Comparison of ENCODE assay signal across 9 mouse cellular contexts in genomic region chr10:59901463-59901862, GRCm38 (mm10). TPM values are rescaled to one million over a fixed set of nuclear protein-coding genes. Genes with fewer than 3 reads are reported as not detected.
DNase-seq lines count a peak whose midpoint lies in the region; ATAC-seq lines count a peak whose summit lies in the region.
"Had no signal": no experiment of that assay in that cellular context is flagged by ENCODE, and none has a peak within 500 bp of the region (broad histone marks: within the 10 kb centered on the region; RNA-seq: fewer than 3 reads in every experiment).

No protein-coding gene starts in this region.

- no peak overlapping the region for H3K4me2 ChIP-seq in lung, embryonic 16.5 days (ENCODE audit: low read depth, low read length)
- H3K4me2 ChIP-seq in embryonic facial prominence, embryonic 13.5 days, result no peak overlapping the region
- H3K4me2 ChIP-seq in hindbrain, embryonic 12.5 days (replicated peaks), result no peak overlapping the region
- no peak overlapping the region for H3K4me2 ChIP-seq in midbrain, embryonic 14.5 days (ENCODE audit: low read length)

- peak overlapping the region; percentile 24; the same call in 1 of the 2 replicates for H3K27ac ChIP-seq in lung, embryonic 16.5 days (ENCODE audit: low read length)
- 0 out of 2 replicates have a peak overlapping the region, but pooled peaks have one; percentile 66 for H3K27ac ChIP-seq in embryonic facial prominence, embryonic 13.5 days
- H3K27ac ChIP-seq in hindbrain, embryonic 12.5 days, result peak overlapping the region; percentile 99
- peak overlapping the region; percentile 99 for H3K27ac ChIP-seq in midbrain, embryonic 14.5 days (replicated peaks; ENCODE audit: low read depth, low read length)

- H3K27me3 ChIP-seq in lung, embryonic 16.5 days (ENCODE audit: control insufficient read depth, insufficient read depth, low read depth, low read length), result no peaks in the 10 kb centered on the region
- H3K27me3 ChIP-seq in embryonic facial prominence, embryonic 13.5 days, result no peaks in the 10 kb centered on the region
- H3K27me3 ChIP-seq in hindbrain, embryonic 12.5 days, result no peaks in the 10 kb centered on the region
- no peaks in the 10 kb centered on the region for H3K27me3 ChIP-seq in midbrain, embryonic 14.5 days (ENCODE audit: control insufficient read depth, insufficient read depth, low read length)

- H3K4me1 ChIP-seq in lung, embryonic 16.5 days (replicated peaks; ENCODE audit: control insufficient read depth, insufficient read depth, low read length), result peaks cover 52% of the 10 kb centered on the region
- peaks cover 69% of the 10 kb centered on the region for H3K4me1 ChIP-seq in embryonic facial prominence, embryonic 13.5 days
- H3K4me1 ChIP-seq in hindbrain, embryonic 12.5 days, result peaks cover 74% of the 10 kb centered on the region
- H3K4me1 ChIP-seq in midbrain, embryonic 14.5 days (ENCODE audit: control insufficient read depth, insufficient read depth, low read length), result peaks cover 57% of the 10 kb centered on the region

- peaks cover 13% of the 10 kb centered on the region for H3K36me3 ChIP-seq in lung, embryonic 16.5 days (ENCODE audit: control insufficient read depth, insufficient read depth, low read length)
- peaks cover 19% of the 10 kb centered on the region for H3K36me3 ChIP-seq in embryonic facial prominence, embryonic 13.5 days
- H3K36me3 ChIP-seq in hindbrain, embryonic 12.5 days, result 0 out of 2 replicates have a peak, but pooled peaks cover 1% of the 10 kb centered on the region
- H3K36me3 ChIP-seq in midbrain, embryonic 14.5 days (ENCODE audit: control insufficient read depth, insufficient read depth, low read length), result peaks cover 4% of the 10 kb centered on the region; the same call in 1 of the 2 replicates

- no peaks in the 10 kb centered on the region for H3K9me3 ChIP-seq in lung, embryonic 16.5 days (ENCODE audit: control insufficient read depth, low read length)
- no peaks in the 10 kb centered on the region for H3K9me3 ChIP-seq in embryonic facial prominence, embryonic 13.5 days
- H3K9me3 ChIP-seq in hindbrain, embryonic 12.5 days (replicated peaks), result no peaks in the 10 kb centered on the region
- no peaks in the 10 kb centered on the region for H3K9me3 ChIP-seq in midbrain, embryonic 14.5 days (ENCODE audit: control insufficient read depth, low read length)

- 79% methylated on average over 1 of the region's 1 CpGs for WGBS in lung, embryonic 16.5 days
- 74% methylated on average over 1 of the region's 1 CpGs for WGBS in embryonic facial prominence, embryonic 13.5 days
- 100% methylated on average over 1 of the region's 1 CpGs for WGBS in hindbrain, embryonic 12.5 days
- 73% methylated on average over 1 of the region's 1 CpGs for WGBS in midbrain, embryonic 14.5 days

- H3K4me3 ChIP-seq in lung, embryonic 16.5 days (ENCODE audit: low read length), result no peak overlapping the region
- H3K4me3 ChIP-seq in embryonic facial prominence, embryonic 13.5 days, result no peak overlapping the region
- H3K4me3 ChIP-seq in hindbrain, embryonic 12.5 days, result no peak overlapping the region
- H3K4me3 ChIP-seq in midbrain, embryonic 14.5 days (replicated peaks; ENCODE audit: low read depth, low read length), result no peak overlapping the region
- H3K4me3 ChIP-seq: erythroblast, embryonic 14.5 days had no signal

- no peak for DNase-seq in lung, postnatal 10 days
- DNase-seq in midbrain, embryonic 14.5 days, result no peak
- DNase-seq in retina, postnatal 1 day, result no peak
- no peak for DNase-seq in T-cell, adult 2 months (ENCODE audit: low spot score)
- DNase-seq: kidney, adult 11 months had no signal

- H3K9ac ChIP-seq in lung, embryonic 16.5 days (ENCODE audit: low read length), result no peak overlapping the region
- no peak overlapping the region for H3K9ac ChIP-seq in embryonic facial prominence, embryonic 13.5 days
- H3K9ac ChIP-seq in hindbrain, embryonic 12.5 days, result no peak overlapping the region
- H3K9ac ChIP-seq in midbrain, embryonic 14.5 days (replicated peaks; ENCODE audit: low read length), result no peak overlapping the region

- ATAC-seq in lung, embryonic 16.5 days (ENCODE audit: low read depth), result no peak
- ATAC-seq in embryonic facial prominence, embryonic 13.5 days (ENCODE audit: insufficient number of reproducible peaks, insufficient read depth, low FRiP score, low TSS enrichment, low read depth), result no peak
- ATAC-seq in hindbrain, embryonic 12.5 days (ENCODE audit: low FRiP score), result no peak
- ATAC-seq in midbrain, embryonic 14.5 days (ENCODE audit: low FRiP score, low TSS enrichment), result no peak

RNA-seq across cellular contexts. Expression of gene Dnajb12, which starts 22.1 kb away (rescaled TPM):
- polyA plus RNA-seq in lung, embryonic 16.5 days (2015; fragmentation: Nextera tagmentation; extraction: Ambion mirVana), result 24.2 and 27.1 TPM in 2 replicates
- polyA plus RNA-seq in embryonic facial prominence, embryonic 13.5 days (2015; fragmentation: Nextera tagmentation; extraction: Ambion mirVana), result 20.5 and 20.7 TPM in 2 replicates
- 23.8 and 24.7 TPM in 2 replicates for polyA plus RNA-seq in hindbrain, embryonic 12.5 days (2016; fragmentation: Nextera tagmentation; extraction: Ambion mirVana)
- 15.9 and 20.5 TPM in 2 replicates for polyA plus RNA-seq in midbrain, embryonic 14.5 days (2014; fragmentation: Nextera tagmentation; extraction: Ambion mirVana)

RNA-seq across cellular contexts. Expression of gene Ddit4, which starts 50.2 kb away (rescaled TPM):
- polyA plus RNA-seq in lung, embryonic 16.5 days (2015; fragmentation: Nextera tagmentation; extraction: Ambion mirVana), result 36.3 and 39.3 TPM in 2 replicates
- polyA plus RNA-seq in embryonic facial prominence, embryonic 13.5 days (2015; fragmentation: Nextera tagmentation; extraction: Ambion mirVana), result 86.5 and 93.1 TPM in 2 replicates
- 78.1 and 78.6 TPM in 2 replicates for polyA plus RNA-seq in hindbrain, embryonic 12.5 days (2016; fragmentation: Nextera tagmentation; extraction: Ambion mirVana)
- 6.2 and 7.3 TPM in 2 replicates for polyA plus RNA-seq in midbrain, embryonic 14.5 days (2014; fragmentation: Nextera tagmentation; extraction: Ambion mirVana)

Comparison
In these comparisons a context has a peak if more than half of its experiments do, and no peak if none do; other contexts are left out.
1. H3K27ac ChIP-seq: peak in every context shown above with its lines; median percentile 99 in hindbrain, embryonic 12.5 days; 99 in midbrain, embryonic 14.5 days; 66 in embryonic facial prominence, embryonic 13.5 days; 24 in lung, embryonic 16.5 days.